In the genomic region with DNA sequence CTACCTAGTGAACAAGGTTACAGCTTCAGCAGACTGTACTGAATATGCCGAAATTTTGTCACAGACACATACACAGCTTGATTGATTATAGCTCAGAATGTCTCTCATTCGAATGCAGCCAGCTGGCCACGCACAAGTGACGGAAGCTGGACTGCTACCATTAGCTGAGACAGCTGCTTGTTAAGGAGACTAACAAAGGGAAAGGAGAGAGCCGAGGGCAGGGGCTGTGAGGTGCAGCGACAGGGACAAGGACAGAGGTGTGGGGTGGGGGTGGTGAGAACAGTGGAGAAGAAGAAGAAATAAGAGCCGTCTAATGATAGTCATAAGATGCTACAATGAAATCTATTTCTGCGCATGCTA, we compare ENCODE assay signal across 11 mouse cellular contexts.
DNase-seq lines count a peak whose midpoint lies in the region; ATAC-seq lines count a peak whose summit lies in the region.
"Had no signal": no experiment of that assay in that cellular context is flagged by ENCODE, and none has a peak within 500 bp of the region (broad histone marks: within the 10 kb centered on the region; RNA-seq: fewer than 3 reads in every experiment).

No protein-coding gene starts in this region.

- H3K4me2 ChIP-seq in heart, embryonic 15.5 days: peak overlapping the region; percentile 56; the same call in 1 of the 2 replicates
- H3K4me2 ChIP-seq in forebrain, embryonic 15.5 days (replicated peaks): no peak overlapping the region

- 43% methylated on average over 8 of the region's 8 CpGs for WGBS in heart, embryonic 15.5 days
- 20% methylated on average over 8 of the region's 8 CpGs for WGBS in forebrain, embryonic 15.5 days

- no peaks in the 10 kb centered on the region for H3K36me3 ChIP-seq in heart, embryonic 15.5 days
- H3K36me3 ChIP-seq in megakaryocyte, embryonic 14.5 days (replicated peaks; ENCODE audit: low read length): peaks cover 2% of the 10 kb centered on the region
- no peaks in the 10 kb centered on the region for H3K36me3 ChIP-seq in forebrain, embryonic 15.5 days

- H3K9me3 ChIP-seq in heart, embryonic 15.5 days (replicated peaks): no peaks in the 10 kb centered on the region
- no peaks in the 10 kb centered on the region for H3K9me3 ChIP-seq in megakaryocyte, embryonic 14.5 days
- no peaks in the 10 kb centered on the region for H3K9me3 ChIP-seq in forebrain, embryonic 15.5 days

- DNase-seq in heart, adult 9 months (ENCODE audit: low spot score in 2 of 2): no peak
- peak; percentile 40 for DNase-seq in retina, postnatal 1 day
- no peak for DNase-seq in urinary bladder, postnatal 14 days (ENCODE audit: low spot score)
- DNase-seq: liver; right cerebral cortex, postnatal 25 days had no signal

- no peak overlapping the region for H3K9ac ChIP-seq in heart, embryonic 15.5 days
- no peak overlapping the region for H3K9ac ChIP-seq in forebrain, embryonic 15.5 days (replicated peaks)

- no peak overlapping the region for H3K4me3 ChIP-seq in heart, embryonic 15.5 days
- H3K4me3 ChIP-seq in megakaryocyte, embryonic 14.5 days (replicated peaks): peak overlapping the region; percentile 19
- H3K4me3 ChIP-seq in forebrain, embryonic 15.5 days: no peak overlapping the region
- H3K4me3 ChIP-seq: layer of hippocampus, adult 2 months had no signal

- 0 out of 2 replicates have a peak overlapping the region, but pooled peaks have one; percentile 40 for H3K27ac ChIP-seq in heart, embryonic 15.5 days
- no peak overlapping the region for H3K27ac ChIP-seq in forebrain, embryonic 15.5 days (replicated peaks)
- H3K27ac ChIP-seq: layer of hippocampus, adult 2 months had no signal

- no peak for ATAC-seq in heart, embryonic 15.5 days (replicated peaks; ENCODE audit: insufficient number of reproducible peaks, insufficient read depth, low FRiP score, low read depth)
- no peak for ATAC-seq in megakaryocyte, adult 5-6 weeks (ENCODE audit: poor library complexity, severe bottlenecking)
- ATAC-seq in forebrain, embryonic 15.5 days (replicated peaks): peak; percentile 82
- no peak for ATAC-seq in CD4-positive, CD25-positive, alpha-beta regulatory T cell, adult 4 months

- no peaks in the 10 kb centered on the region for H3K27me3 ChIP-seq in heart, embryonic 15.5 days
- H3K27me3 ChIP-seq in megakaryocyte, embryonic 14.5 days (replicated peaks): no peaks in the 10 kb centered on the region
- no peaks in the 10 kb centered on the region for H3K27me3 ChIP-seq in forebrain, embryonic 15.5 days

- peaks cover 18% of the 10 kb centered on the region for H3K4me1 ChIP-seq in heart, embryonic 15.5 days (replicated peaks)
- H3K4me1 ChIP-seq in megakaryocyte, embryonic 14.5 days: peaks cover 41% of the 10 kb centered on the region
- H3K4me1 ChIP-seq in forebrain, embryonic 15.5 days: peaks cover 16% of the 10 kb centered on the region
